Mouse (Mus musculus) liver, adult 2 months (tissue): ENCODE data around the gene Iscu.

Source experiments
- CTCF ChIP-seq: fragments of 200-500 bp; IDR thresholded peaks from 2 replicates; pipeline ENCODE4 v1.5.1; 2011; ENCODE audit warnings: low read depth, low read length, control low read depth
- POLR2A ChIP-seq: fragments of 200-500 bp; IDR thresholded peaks from 2 replicates; pipeline ENCODE4 v1.6.1; 2011; ENCODE audit warnings: low read length, control low read depth; ENCODE audit not compliant: insufficient read depth; ENCODE audit errors: extremely low read depth

DNA sequence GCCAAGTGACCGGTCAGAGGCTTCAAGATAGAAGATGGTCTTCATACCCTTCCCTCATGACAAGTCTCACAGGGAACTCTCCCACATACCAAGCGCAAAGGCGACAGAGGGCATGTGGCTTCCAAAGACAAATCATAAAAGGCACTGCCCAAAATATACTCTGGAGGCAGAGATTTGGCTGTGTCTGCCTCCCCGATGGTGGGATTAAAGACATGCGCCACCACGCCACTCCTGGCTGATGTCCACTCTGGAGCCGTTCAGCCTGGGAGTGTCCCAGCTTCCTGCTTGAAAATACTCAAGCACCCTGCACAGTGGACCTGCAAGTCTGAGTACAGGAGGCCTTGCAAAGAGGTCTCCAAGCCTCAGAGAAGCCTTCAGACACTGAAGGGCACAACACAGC, 41.4 kb upstream of the Iscu start:
- TF ChIP-seq POLR2A (no peak), CTCF (no peak)
